Mouse (Mus musculus): ENCODE results near the gene Mus81. TPM values are rescaled to one million over a fixed set of nuclear protein-coding genes. Genes with fewer than 3 reads are reported as not detected.
A peak's percentile ranks its signal among the peaks of the same experiment; 100 is the strongest.
"Not testable (repeated sequence)": the region's sequence is repeated elsewhere in the genome, so short reads cannot be mapped to it uniquely, and the experiment has no call there.

The Mus81 gene
- polyA plus RNA-seq, 1 experiment, result 149 TPM

DNA sequence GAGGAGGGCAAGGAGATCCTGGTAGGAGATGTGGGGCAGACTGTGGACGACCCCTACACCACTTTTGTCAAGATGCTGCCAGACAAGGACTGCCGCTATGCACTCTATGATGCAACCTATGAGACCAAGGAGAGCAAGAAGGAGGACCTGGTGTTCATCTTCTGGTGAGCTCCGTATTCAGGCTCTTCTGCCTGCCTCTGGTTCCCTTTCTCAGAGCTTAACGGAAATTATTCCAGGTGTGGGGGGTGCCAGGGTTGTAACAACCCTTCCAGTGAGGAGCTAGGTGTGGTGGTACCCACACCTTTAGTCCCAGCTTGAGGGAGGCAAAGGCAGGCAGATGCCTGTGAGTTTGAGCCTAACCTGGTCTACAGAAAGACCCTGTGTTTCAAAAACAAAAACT, 4.4 kb upstream of the Mus81 start:
- peaks cover 8% of the 10 kb centered on the region for H3K4me1 ChIP-seq (replicated peaks; ENCODE audit: control insufficient read depth, insufficient read depth, low read length)
- DNase-seq, result no peak
- H3K36me3 ChIP-seq (ENCODE audit: control insufficient read depth, insufficient read depth, low read length), result peaks cover 47% of the 10 kb centered on the region
- WGBS, result 86% methylated on average over 4 of the region's 4 CpGs
- no peak overlapping the region for H3K27ac ChIP-seq (ENCODE audit: control insufficient read depth, insufficient read depth, low read length)
- H3K27me3 ChIP-seq (ENCODE audit: control insufficient read depth, insufficient read depth, low read length), result no peaks in the 10 kb centered on the region
- no peak for TF ChIP-seq CTCF (IDR thresholded peaks at IDR 0.05; ENCODE audit: borderline replicate concordance, control insufficient read depth, extremely low read depth, insufficient read depth, low read length, poor library complexity)
- TF ChIP-seq POLR2A (IDR thresholded peaks at IDR 0.05; ENCODE audit: control insufficient read depth, extremely low read depth, insufficient read depth, low read length, poor library complexity), result no peak
- H3K4me3 ChIP-seq (ENCODE audit: control insufficient read depth, insufficient read depth, low read length), result no peak overlapping the region

DNA sequence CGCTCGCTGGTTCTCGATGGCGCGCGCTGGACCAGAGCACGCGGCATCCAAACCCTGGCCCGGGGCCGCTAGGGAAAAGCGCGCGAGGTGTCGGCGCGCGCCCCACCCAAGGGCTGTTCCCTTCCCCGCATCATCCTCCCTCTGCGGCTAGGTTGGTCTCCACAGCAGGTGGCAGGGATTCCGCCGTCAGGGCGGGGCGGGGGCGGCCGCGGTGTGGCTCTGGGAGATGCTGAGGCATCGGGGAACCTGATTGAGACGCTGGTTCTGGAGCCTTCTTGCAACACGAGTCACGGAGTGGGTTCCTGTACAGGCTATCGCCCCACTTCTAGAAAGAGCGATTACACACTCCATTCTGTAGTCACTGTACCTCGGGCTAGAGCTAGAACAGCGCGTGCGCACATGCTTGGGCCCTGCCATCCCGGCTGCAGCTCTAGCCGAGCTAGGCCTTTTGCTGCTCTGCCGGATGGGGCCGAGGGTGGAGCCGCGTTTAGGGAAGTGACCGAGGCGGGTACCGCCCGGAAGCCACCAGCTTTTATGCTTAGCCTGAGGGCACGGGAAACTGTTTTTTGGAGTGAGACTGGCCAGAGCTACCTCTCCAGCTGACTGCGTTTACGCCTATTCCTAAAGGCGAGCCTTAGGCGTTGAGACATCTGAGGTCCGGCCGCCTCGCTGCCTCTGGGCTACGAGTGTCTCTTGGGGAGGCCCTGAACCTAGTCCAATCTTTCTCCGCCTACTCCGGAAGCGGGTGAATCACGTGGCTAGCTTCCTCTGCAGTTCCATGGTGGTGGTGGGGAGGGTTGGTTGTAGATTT, 2.9 kb upstream of the Mus81 start:
- Histone ChIP-seq H3K4me3 (ENCODE audit: control insufficient read depth, insufficient read depth, low read length) (peak overlapping the region; percentile 97), H3K4me1 (replicated peaks; ENCODE audit: control insufficient read depth, insufficient read depth, low read length) (peaks cover 20% of the 10 kb centered on the region), H3K27me3 (ENCODE audit: control insufficient read depth, insufficient read depth, low read length) (no peaks in the 10 kb centered on the region), H3K27ac (ENCODE audit: control insufficient read depth, insufficient read depth, low read length) (peak overlapping the region; percentile 90), H3K36me3 (ENCODE audit: control insufficient read depth, insufficient read depth, low read length) (peaks cover 32% of the 10 kb centered on the region)
- DNase-seq, result peak; percentile 88
- TF ChIP-seq POLR2A (IDR thresholded peaks at IDR 0.05; ENCODE audit: control insufficient read depth, extremely low read depth, insufficient read depth, low read length, poor library complexity) (peak; percentile 70; the same call in 1 of the 2 replicates), CTCF (IDR thresholded peaks at IDR 0.05; ENCODE audit: borderline replicate concordance, control insufficient read depth, extremely low read depth, insufficient read depth, low read length, poor library complexity) (no peak; the same call in 1 of the 2 replicates)
- WGBS, result under 1% methylated on average over 59 of the region's 59 CpGs

- peak within 1 kb of the TSS; percentile 97 for H3K4me3 ChIP-seq (ENCODE audit: control insufficient read depth, insufficient read depth, low read length)
- peaks cover 20% of the 10 kb centered on the region for H3K4me1 ChIP-seq (replicated peaks; ENCODE audit: control insufficient read depth, insufficient read depth, low read length)
- H3K27ac ChIP-seq (ENCODE audit: control insufficient read depth, insufficient read depth, low read length), result peak within 1 kb of the TSS; percentile 90
- no peaks in the 10 kb centered on the region for H3K27me3 ChIP-seq (ENCODE audit: control insufficient read depth, insufficient read depth, low read length)
- peak; percentile 97 for DNase-seq
- TF ChIP-seq POLR2A (IDR thresholded peaks at IDR 0.05; ENCODE audit: control insufficient read depth, extremely low read depth, insufficient read depth, low read length, poor library complexity), result peak; percentile 99
- TF ChIP-seq CTCF (IDR thresholded peaks at IDR 0.05; ENCODE audit: borderline replicate concordance, control insufficient read depth, extremely low read depth, insufficient read depth, low read length, poor library complexity), result peak; percentile 53; the same call in 1 of the 2 replicates
- peaks cover 27% of the 10 kb centered on the region for H3K36me3 ChIP-seq (ENCODE audit: control insufficient read depth, insufficient read depth, low read length)
- WGBS, result under 1% methylated on average over 62 of the region's 62 CpGs
These were observed 2.2 kb upstream of the Mus81 start, which contains the start of gene Cfl1 for GRCm38 (mm10) chr19:5490313-5490897. Cfl1 (plus strand) TSS chr19:5490455.

DNA sequence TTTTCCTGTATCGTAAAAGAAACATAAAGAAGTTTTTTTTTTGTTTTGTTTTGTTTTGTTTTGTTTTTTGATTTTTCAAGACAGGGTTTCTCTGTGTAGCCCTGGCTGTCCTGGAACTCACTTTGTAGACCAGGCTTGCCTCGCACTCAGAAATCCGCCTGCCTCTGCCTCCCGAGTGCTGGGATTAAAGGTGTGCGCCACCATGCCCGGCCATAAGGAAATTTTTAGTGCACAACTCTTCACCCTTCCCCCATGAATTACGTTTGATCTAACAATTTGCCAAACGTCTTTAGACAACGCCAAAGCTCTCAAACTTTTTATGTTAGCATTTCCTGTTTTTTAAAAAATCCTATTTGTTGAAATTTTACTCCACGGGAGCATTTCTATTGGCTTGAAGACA, 1.5 kb upstream of the Mus81 start:
- WGBS, result 16% methylated on average over 10 of the region's 10 CpGs
- Histone ChIP-seq H3K27ac (ENCODE audit: control insufficient read depth, insufficient read depth, low read length) (peak overlapping the region; percentile 88), H3K36me3 (ENCODE audit: control insufficient read depth, insufficient read depth, low read length) (peaks cover 27% of the 10 kb centered on the region), H3K4me1 (replicated peaks; ENCODE audit: control insufficient read depth, insufficient read depth, low read length) (peaks cover 25% of the 10 kb centered on the region)
- not testable (repeated sequence) for H3K27me3 ChIP-seq (ENCODE audit: control insufficient read depth, insufficient read depth, low read length); H3K4me3 ChIP-seq (ENCODE audit: control insufficient read depth, insufficient read depth, low read length)
- DNase-seq, result peak; percentile 24

DNA sequence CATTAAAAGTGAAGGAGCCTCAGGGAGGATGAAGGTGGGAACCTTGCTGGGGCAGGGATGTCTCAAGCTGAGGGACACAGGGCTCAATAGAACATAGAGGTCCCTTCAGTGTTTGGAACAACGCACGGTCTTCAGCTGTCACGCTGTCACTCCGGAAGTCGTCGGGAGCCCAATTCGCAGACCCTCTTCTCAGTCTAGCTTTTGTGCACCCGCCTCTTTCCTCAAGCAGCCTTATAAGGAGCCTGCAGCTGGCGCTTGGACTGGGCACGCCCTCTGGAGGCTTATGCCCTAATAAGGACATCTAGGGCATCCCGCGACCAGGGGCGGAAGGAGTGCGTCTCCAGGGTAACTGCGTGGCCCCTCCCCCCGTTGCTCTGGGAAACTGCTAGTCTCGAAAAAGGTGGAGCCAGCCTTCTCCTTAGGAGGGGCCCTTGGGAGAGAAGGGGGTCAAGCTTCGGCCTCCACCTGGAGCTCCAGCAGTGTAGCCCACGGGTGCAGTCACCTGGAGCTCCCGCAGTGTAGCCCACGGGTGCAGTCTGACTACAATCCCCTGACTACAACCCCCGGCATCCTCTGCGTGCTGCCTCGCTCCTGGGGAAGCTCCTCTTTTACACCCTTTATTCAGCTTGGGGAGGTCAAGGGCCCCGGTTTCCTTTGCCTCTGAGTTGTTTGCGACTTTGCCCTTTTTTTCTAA, 823 bp upstream of the Mus81 start:
- under 1% methylated on average over 26 of the region's 26 CpGs for WGBS
- Histone ChIP-seq H3K4me3 (ENCODE audit: control insufficient read depth, insufficient read depth, low read length) (peak overlapping the region; percentile 51), H3K36me3 (ENCODE audit: control insufficient read depth, insufficient read depth, low read length) (peaks cover 25% of the 10 kb centered on the region), H3K27me3 (ENCODE audit: control insufficient read depth, insufficient read depth, low read length) (no peaks in the 10 kb centered on the region), H3K4me1 (replicated peaks; ENCODE audit: control insufficient read depth, insufficient read depth, low read length) (peaks cover 26% of the 10 kb centered on the region), H3K27ac (ENCODE audit: control insufficient read depth, insufficient read depth, low read length) (peak overlapping the region; percentile 97)
- DNase-seq, result peak; percentile 99
- peak; percentile 53; the same call in 1 of the 2 replicates for TF ChIP-seq CTCF (IDR thresholded peaks at IDR 0.05; ENCODE audit: borderline replicate concordance, control insufficient read depth, extremely low read depth, insufficient read depth, low read length, poor library complexity)
- TF ChIP-seq POLR2A (IDR thresholded peaks at IDR 0.05; ENCODE audit: control insufficient read depth, extremely low read depth, insufficient read depth, low read length, poor library complexity), result peak; percentile 82

GRCm38 (mm10) chr19:5486771-5487170, 1.4 kb downstream of the Mus81 start:
- no peak for DNase-seq
- Histone ChIP-seq H3K27me3 (ENCODE audit: control insufficient read depth, insufficient read depth, low read length) (no peaks in the 10 kb centered on the region), H3K27ac (ENCODE audit: control insufficient read depth, insufficient read depth, low read length) (no peak overlapping the region), H3K36me3 (ENCODE audit: control insufficient read depth, insufficient read depth, low read length) (peaks cover 20% of the 10 kb centered on the region; the same call in 1 of the 2 replicates), H3K4me3 (ENCODE audit: control insufficient read depth, insufficient read depth, low read length) (no peak overlapping the region), H3K4me1 (replicated peaks; ENCODE audit: control insufficient read depth, insufficient read depth, low read length) (peaks cover 23% of the 10 kb centered on the region)
- WGBS, result 90% methylated on average over 4 of the region's 4 CpGs
- no peak for TF ChIP-seq CTCF (IDR thresholded peaks at IDR 0.05; ENCODE audit: borderline replicate concordance, control insufficient read depth, extremely low read depth, insufficient read depth, low read length, poor library complexity)
- no peak for TF ChIP-seq POLR2A (IDR thresholded peaks at IDR 0.05; ENCODE audit: control insufficient read depth, extremely low read depth, insufficient read depth, low read length, poor library complexity)
